Mouse (Mus musculus) kidney, adult 2 months (tissue): ENCODE data around the gene Oaz3. TPM values are rescaled to one million over a fixed set of nuclear protein-coding genes. Genes with fewer than 3 reads are reported as not detected.

Experiments
- DNase-seq: peaks from one replicate; pipeline ENCODE4 v3.0.0; 2021
- H3K27ac ChIP-seq: fragments of 200-500 bp; 2 replicates; pipeline ENCODE4 v1.5.1; 2012; ENCODE audit warnings: low read depth, low read length, control low read depth, inconsistent platforms; ENCODE audit not compliant: insufficient read depth
- H3K27me3 ChIP-seq: fragments of 200-500 bp; replicated peaks from 2 replicates; pipeline ENCODE4 v1.6.1; 2012; ENCODE audit warnings: mild to moderate bottlenecking, moderate library complexity, low read length, inconsistent platforms; ENCODE audit not compliant: control insufficient read depth, insufficient read depth
- H3K36me3 ChIP-seq: fragments of 200-500 bp; 2 replicates; pipeline ENCODE4 v1.6.1; 2012; ENCODE audit warnings: mild to moderate bottlenecking, moderate library complexity, low read length, inconsistent platforms; ENCODE audit not compliant: control insufficient read depth, insufficient read depth
- H3K4me1 ChIP-seq: fragments of 200-500 bp; 2 replicates; pipeline ENCODE4 v1.6.1; 2011; ENCODE audit warnings: low read length; ENCODE audit not compliant: control insufficient read depth, insufficient read depth
- H3K4me3 ChIP-seq: fragments of 200-500 bp; 2 replicates; pipeline ENCODE4 v1.5.1; 2011; ENCODE audit warnings: mild to moderate bottlenecking, low read depth, low read length, control low read depth; ENCODE audit not compliant: insufficient read depth
- CTCF ChIP-seq: fragments of 200-500 bp; conservative IDR thresholded peaks from 2 replicates; pipeline ENCODE4 v1.5.1; 2011; ENCODE audit warnings: low read depth, mild to moderate bottlenecking, control low read depth, low read length, moderate library complexity, mixed read lengths; ENCODE audit not compliant: insufficient read depth, insufficient read length
- POLR2A ChIP-seq: fragments of 200-500 bp; IDR thresholded peaks from one replicate; pipeline ENCODE4 v1.6.1; 2011; ENCODE audit warnings: low read depth, low read length, control low read depth
- WGBS: fragments of 180-500 bp; shearing (Covaris S2); methylation state at CpG from one replicate; pipeline ENCODE4 v1.1.7; 2018; 5-methylcytosine and 5-hydroxymethylcytosine counted together
- polyA plus RNA-seq: library from polyadenylated mRNA; depleted of rRNA; stranded (reverse); fragments of >200 nt; gene quantifications from 2 replicates; pipeline ENCODE4 v1.2.3, GENCODE M21; 2012

Oaz3 gene
- polyA plus RNA-seq, 1 experiment = 0.25 TPM

GRCm38 (mm10) chr3:94479564-94479963, 35.8 kb upstream of the Oaz3 start:
- Histone ChIP-seq H3K27ac (no peak overlapping the region), H3K36me3 (no peaks in the 10 kb centered on the region), H3K4me1 (no peaks in the 10 kb centered on the region), H3K27me3 (no peaks in the 10 kb centered on the region), H3K4me3 (no peak overlapping the region)
- 9% methylated on average over 11 of the region's 11 CpGs for WGBS
- no peak for DNase-seq
- TF ChIP-seq POLR2A = no peak
- no peak for TF ChIP-seq CTCF

GRCm38 (mm10) chr3:94478591-94479169, 35.0 kb upstream of the Oaz3 start:
- Histone ChIP-seq H3K27ac (no peak overlapping the region), H3K4me1 (no peaks in the 10 kb centered on the region), H3K27me3 (no peaks in the 10 kb centered on the region), H3K36me3 (no peaks in the 10 kb centered on the region), H3K4me3 (no peak overlapping the region)
- 13% methylated on average over 9 of the region's 9 CpGs for WGBS
- no peak for TF ChIP-seq POLR2A
- no peak for TF ChIP-seq CTCF
- DNase-seq = no peak

GRCm38 (mm10) chr3:94477981-94478422, 34.3 kb upstream of the Oaz3 start, which contains the start of gene Celf3:
Celf3 (plus strand) TSS chr3:94478295.
- TF ChIP-seq CTCF = no peak
- TF ChIP-seq POLR2A = no peak
- no peak within 1 kb of the TSS for H3K27ac ChIP-seq
- H3K27me3 ChIP-seq = 0 out of 2 replicates have a peak, but pooled peaks cover under 1% of the 10 kb centered on the region
- no peaks in the 10 kb centered on the region for H3K4me1 ChIP-seq
- no peak for DNase-seq
- H3K4me3 ChIP-seq = no peak within 1 kb of the TSS
- no peaks in the 10 kb centered on the region for H3K36me3 ChIP-seq
- 4% methylated on average over 14 of the region's 14 CpGs for WGBS

DNA sequence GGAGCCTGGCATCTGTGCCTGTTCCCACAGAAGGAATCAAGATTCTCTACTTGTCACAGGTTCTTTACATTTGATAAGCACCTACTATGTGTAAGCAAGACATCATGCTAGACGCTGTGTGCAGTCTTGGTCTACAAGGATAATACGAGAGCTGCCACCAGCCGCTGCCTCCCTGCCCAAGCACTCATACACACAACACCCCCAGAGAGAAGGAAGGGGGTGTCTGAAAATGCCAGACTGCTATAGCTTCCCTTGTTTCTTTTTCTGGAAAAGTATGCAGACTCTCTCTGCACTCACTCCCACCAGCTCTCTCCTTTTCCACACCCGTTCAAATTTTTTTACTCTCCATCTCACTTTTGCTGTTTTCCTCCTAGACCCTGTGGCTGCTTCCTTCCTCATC, 33.7 kb upstream of the Oaz3 start:
- H3K27me3 ChIP-seq = 0 out of 2 replicates have a peak, but pooled peaks cover 1% of the 10 kb centered on the region
- no peak overlapping the region for H3K27ac ChIP-seq
- no peak for TF ChIP-seq POLR2A
- TF ChIP-seq CTCF = no peak
- H3K4me3 ChIP-seq = no peak overlapping the region
- no peaks in the 10 kb centered on the region for H3K4me1 ChIP-seq
- H3K36me3 ChIP-seq = no peaks in the 10 kb centered on the region
- WGBS = 74% methylated on average over 4 of the region's 4 CpGs
- DNase-seq = no peak

- TF ChIP-seq CTCF (no peak), POLR2A (no peak)
- no peaks in the 10 kb centered on the region for H3K4me1 ChIP-seq
- H3K27me3 ChIP-seq = 0 out of 2 replicates have a peak, but pooled peaks cover 1% of the 10 kb centered on the region
- H3K4me3 ChIP-seq = no peak overlapping the region
- DNase-seq = peak; percentile 48
- no peak overlapping the region; the same call in 1 of the 2 replicates for H3K27ac ChIP-seq
- H3K36me3 ChIP-seq = no peaks in the 10 kb centered on the region
- 53% methylated on average over 8 of the region's 8 CpGs for WGBS
Measured at GRCm38 (mm10) chr3:94476301-94477035, 32.8 kb upstream of the Oaz3 start.

DNA sequence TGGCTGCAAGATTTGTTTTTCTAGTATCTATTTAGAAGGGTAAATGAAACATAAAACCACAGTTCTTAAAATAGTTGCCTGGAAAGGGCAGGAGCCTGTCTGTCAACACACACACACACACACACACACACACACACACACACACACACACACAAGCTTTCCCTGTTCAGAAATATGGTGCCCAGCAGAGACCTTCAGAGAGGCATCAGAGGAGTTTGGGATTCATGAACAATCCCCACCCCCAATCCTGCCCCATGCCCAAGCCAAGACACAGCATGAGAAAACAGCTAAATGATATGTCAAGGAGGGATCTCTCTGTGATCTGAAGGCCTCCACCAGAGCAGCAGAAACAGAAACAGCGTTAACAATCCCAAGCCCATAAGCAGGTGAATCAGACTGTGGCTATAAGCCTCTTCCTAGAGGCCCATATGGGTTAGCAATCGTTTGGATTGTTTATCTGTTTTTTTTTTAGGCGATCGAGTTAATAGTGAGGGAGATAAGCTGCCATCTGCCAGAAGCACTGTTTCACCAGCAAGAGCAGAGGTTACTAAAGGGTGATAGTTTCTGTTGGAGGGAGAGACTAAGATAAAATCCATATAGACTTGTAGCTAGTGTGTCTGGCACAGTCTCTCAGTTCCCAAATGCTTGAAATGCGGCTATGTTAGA, 30.0 kb upstream of the Oaz3 start:
- no peaks in the 10 kb centered on the region for H3K4me1 ChIP-seq
- no peak for DNase-seq
- TF ChIP-seq POLR2A (no peak), CTCF (no peak)
- H3K36me3 ChIP-seq = no peaks in the 10 kb centered on the region
- no peak overlapping the region for H3K27ac ChIP-seq
- WGBS = 77% methylated on average over 5 of the region's 5 CpGs
- no peak overlapping the region for H3K4me3 ChIP-seq
- H3K27me3 ChIP-seq = 0 out of 2 replicates have a peak, but pooled peaks cover 1% of the 10 kb centered on the region

- H3K4me3 ChIP-seq = no peak overlapping the region
- 0 out of 2 replicates have a peak, but pooled peaks cover 1% of the 10 kb centered on the region for H3K27me3 ChIP-seq
- WGBS = 55% methylated on average over 10 of the region's 10 CpGs
- H3K27ac ChIP-seq = no peak overlapping the region
- H3K4me1 ChIP-seq = no peaks in the 10 kb centered on the region
- TF ChIP-seq CTCF = no peak
- TF ChIP-seq POLR2A = no peak
- no peak for DNase-seq
- no peaks in the 10 kb centered on the region for H3K36me3 ChIP-seq
Measured at GRCm38 (mm10) chr3:94473115-94473505, 29.4 kb upstream of the Oaz3 start.
